Mouse (Mus musculus): ENCODE data around the gene AC140267.1.

- peak; percentile 67 for TF ChIP-seq CTCF (IDR thresholded peaks at IDR 0.05; ENCODE audit: insufficient read depth, low read length)
- TF ChIP-seq POLR2A (IDR thresholded peaks at IDR 0.05; ENCODE audit: borderline replicate concordance, extremely low read depth, low read depth, low read length): no peak
Observed at GRCm38 (mm10) chr15:80215716-80216479, 19.7 kb upstream of the AC140267.1 start.
